Mouse (Mus musculus) gastrocnemius, postnatal 10 days (tissue): ENCODE measurements around the gene Ak5. TPM values are rescaled to one million over a fixed set of nuclear protein-coding genes. Genes with fewer than 3 reads are reported as not detected.
"Not testable (repeated sequence)": the region's sequence is repeated elsewhere in the genome, so short reads cannot be mapped to it uniquely, and the experiment has no call there.

ENCODE experiments used
- DNase-seq: peaks from one replicate; pipeline ENCODE4 v3.0.0; 2021; ENCODE audit warnings: mixed read lengths
- total RNA-seq, 2 experiments: library from RNA; stranded (reverse); gene quantifications; 2 replicates each; pipeline ENCODE4 v1.2.3; 2021

Gene Ak5
- total RNA-seq, 2 experiments from 2014 or later, result 1.7 to 5.3 TPM

- DNase-seq, result no peak
Observed at GRCm38 (mm10) chr3:152625061-152625820, 42.9 kb downstream of the Ak5 start.

- no peak for DNase-seq
Observed at GRCm38 (mm10) chr3:152620534-152620933, 47.6 kb downstream of the Ak5 start.

GRCm38 (mm10) chr3:152620058-152620457 lies 48.1 kb downstream of the Ak5 start:
- no peak for DNase-seq

- no peak for DNase-seq
Observed at GRCm38 (mm10) chr3:152609076-152609475, 59.1 kb downstream of the Ak5 start.

DNA sequence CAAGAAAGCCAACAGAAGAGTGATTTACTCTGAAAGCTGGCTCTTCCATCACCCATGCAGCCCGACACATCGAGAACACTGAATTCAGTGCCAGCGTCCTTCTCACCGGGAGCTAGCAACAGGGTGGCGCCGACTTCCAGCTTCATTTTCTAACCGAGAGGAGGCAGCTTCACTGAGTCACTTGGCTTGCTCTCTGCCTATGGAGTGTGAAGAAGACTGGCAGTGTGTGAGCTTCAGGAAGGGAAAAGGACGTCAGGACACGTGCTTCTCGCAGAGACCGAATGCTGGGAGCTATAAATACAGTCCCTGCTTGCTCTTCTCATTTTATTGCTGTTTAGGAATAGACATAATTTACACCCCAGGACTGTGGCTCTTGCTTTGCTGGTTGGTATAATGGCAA lies 62.3 kb downstream of the Ak5 start:
- DNase-seq, result no peak

- DNase-seq, result no peak
Observed at GRCm38 (mm10) chr3:152599679-152600078, 68.5 kb downstream of the Ak5 start.

- DNase-seq, result no peak
Observed at GRCm38 (mm10) chr3:152596406-152597050, 71.6 kb downstream of the Ak5 start.

DNA sequence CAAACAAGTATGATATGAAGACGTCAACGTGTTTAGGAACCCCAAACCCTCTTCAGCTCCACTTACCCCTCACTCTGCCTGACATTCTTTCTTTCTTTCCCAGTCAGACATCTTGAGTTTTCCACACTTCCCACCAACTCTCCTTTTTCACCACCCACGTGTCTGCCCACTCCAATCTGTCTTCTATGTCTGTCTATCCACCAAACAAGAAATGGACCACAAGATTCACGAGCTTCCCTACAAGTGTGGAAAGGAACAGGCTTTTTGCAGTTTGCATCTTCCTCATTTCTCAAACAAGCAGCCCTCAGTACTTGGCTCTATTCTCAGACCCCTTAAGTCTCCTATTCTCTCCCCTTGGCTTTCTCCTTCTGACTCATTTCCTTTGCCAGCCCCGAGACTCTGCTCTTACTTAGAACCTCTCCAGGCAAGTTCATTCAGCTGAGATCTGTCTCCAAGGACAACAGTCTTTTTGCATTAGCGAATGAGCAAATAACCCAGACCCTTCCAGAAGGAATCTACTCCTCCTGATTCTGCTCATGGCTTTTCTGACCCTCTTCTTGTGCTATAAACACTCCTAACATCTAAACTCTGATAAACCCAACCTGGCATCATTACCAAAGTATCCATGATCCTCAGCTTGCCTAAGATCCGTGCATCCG lies 75.3 kb downstream of the Ak5 start:
- no peak for DNase-seq

DNA sequence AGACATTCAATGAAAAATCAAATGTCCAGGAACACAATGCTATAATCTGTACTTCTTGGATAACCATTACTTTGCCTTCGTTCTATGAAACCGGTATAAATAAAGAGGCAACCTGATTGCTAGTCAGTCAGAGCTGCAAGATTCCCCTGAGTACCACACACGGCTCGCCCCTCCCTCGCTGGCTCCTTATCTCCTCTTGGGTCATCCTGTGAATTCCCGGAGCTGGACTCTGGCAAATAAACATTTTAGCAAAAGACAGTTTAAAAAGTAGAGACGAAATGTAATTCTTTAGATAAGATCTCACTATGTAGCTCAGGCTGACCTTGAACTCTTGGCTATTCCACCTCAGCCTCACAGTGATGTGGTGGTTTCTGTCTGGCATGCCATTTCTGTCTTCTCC lies 77.7 kb downstream of the Ak5 start:
- DNase-seq, result no peak

DNA sequence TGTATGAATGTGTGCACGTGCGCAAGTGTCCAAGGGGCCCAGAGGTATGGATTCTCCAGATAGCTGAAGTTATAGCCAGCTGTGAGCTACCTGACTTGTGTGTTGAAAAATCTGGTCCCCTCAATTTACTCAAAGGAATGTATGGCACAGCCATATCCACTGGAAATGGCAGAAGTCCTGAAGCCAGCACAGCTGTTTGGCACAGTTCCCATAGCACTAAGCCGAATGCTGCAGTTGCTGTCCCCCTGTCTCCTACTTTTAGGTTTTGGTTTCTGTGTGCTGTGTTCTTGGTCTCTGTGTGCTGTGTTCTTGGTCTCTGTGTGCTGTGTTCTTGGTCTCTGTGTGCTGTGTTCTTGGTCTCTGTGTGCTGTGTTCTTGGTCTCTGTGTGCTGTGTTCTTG lies 79.1 kb downstream of the Ak5 start:
- DNase-seq, result peak; percentile 34

GRCm38 (mm10) chr3:152587007-152587406 lies 81.2 kb downstream of the Ak5 start:
- no peak for DNase-seq

GRCm38 (mm10) chr3:152586191-152586590 lies 82.0 kb downstream of the Ak5 start:
- no peak for DNase-seq

- DNase-seq, result no peak
Observed at GRCm38 (mm10) chr3:152585581-152585980, 82.6 kb downstream of the Ak5 start.

- no peak for DNase-seq
Observed at GRCm38 (mm10) chr3:152583033-152583432, 85.1 kb downstream of the Ak5 start.

DNA sequence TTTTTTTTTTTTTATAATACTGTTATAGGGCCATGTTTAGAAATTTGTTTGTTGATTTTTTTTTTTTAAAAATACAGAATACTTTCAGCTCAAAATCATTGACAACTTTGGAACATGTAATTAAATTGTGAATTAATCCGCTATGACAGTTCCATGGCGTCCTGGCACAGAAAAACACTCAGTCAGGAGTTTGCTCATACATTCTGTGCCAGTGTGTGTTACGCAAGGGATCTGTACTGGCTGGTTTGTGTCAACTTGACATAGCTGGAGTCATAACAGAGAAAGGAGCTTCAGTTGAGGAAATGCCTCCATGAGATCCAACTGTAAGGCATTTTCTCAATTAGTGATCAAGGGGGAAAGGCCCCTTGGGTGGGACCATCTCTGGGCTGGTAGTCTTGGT lies 86.3 kb downstream of the Ak5 start:
- not testable (repeated sequence) for DNase-seq

DNA sequence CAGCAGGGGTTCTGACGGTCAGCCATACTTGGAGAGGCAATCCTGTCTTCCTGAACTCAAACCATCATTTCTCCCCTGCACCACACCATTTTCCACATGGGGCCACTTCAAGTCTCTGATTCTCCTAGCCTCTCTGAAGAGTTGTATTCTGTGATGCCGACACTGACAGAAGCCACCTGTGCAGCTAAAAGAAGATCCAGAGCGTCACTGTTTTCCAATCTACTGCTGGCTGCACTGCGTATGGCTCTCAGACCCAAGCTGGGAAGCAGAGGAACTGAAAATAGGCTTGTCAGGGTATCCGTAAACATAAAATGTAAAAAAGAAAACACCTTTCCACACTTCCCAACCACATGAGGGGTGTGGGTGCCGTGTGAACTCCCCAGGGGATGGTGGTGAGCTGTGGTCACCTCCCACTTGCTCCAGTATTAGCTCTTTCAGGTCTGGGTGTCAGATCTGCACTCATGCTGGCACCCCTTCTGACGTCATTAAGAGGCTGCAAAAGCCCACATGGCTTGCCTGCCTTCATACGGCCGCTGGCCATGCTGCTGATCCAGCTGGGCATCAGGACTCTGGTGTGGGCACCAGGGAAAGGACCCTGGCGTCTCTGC lies 88.1 kb downstream of the Ak5 start:
- DNase-seq, result no peak

DNA sequence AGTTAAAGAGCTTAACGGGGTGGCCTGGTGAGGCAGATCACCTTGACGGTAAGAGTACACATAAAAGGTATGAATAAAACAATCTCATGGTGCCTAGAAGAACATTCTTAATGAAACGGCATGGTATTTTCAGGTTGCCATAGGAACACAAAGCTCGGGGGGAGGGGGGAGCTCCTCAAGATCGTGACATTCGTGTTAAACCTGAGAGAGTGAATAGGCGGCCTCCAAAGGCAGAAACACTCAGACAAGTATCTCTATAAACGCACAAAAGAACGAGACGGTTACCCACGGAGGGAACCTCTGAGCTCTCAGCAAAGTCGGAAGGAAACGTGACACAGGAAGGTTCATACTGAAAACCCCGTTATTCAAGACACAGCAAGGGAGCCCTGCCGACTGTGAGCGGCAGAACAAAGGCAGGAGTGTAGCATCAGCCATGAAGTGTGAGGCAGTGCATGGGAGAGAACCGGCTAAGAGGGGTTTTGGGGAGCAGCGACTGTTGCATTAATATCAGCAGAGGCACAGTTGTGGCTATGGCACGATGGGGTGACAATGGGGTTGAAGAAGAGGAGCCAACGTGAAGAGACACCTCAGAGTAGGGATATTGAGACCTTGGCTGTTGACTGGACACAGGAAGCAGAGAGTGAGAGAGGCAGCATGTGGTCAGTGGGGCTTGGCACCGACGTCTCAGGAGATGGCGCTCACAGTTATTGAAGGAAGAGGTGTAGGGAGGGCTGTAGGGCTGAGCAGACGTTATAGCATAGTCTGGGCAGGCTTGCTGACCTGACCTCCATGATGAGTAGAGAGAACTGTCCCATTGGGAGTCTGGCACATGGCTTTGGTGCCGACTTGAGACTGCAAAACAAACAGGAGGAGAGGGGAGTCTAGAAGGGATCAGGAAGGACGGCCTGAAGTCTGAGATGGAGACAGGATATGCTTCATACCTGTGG lies 89.6 kb downstream of the Ak5 start:
- DNase-seq, result no peak

- no peak for DNase-seq
Observed at GRCm38 (mm10) chr3:152577763-152578162, 90.4 kb downstream of the Ak5 start.

DNA sequence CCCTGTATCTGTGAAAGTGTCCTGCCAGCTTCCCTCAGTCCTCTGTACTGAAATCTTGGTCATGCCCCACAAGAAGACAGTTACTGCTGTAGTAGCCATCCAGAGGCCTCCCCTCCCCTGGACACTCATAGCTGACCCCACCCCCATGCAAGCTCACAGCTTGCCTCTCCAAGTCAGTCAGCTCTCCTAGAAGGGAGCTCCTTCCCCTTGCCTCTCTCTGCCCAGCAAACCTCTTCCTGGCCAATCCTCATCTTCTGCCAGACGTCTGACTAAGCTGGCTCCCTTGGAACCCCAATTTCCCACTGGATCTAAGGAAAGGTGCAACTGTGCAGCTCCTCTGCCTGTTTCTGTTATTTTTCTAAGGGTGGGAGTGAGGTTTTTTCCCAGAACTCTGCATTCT lies 90.9 kb downstream of the Ak5 start:
- DNase-seq, result no peak

GRCm38 (mm10) chr3:152569242-152569605 lies 98.9 kb downstream of the Ak5 start:
- DNase-seq, result no peak

GRCm38 (mm10) chr3:152568455-152569241 lies 99.5 kb downstream of the Ak5 start:
- no peak for DNase-seq
